Mouse (Mus musculus) lung, postnatal 0 days (tissue): ENCODE results near the gene Chst7. TPM values are rescaled to one million over a fixed set of nuclear protein-coding genes. Genes with fewer than 3 reads are reported as not detected.

Experiments
- ATAC-seq: fragments of 200-750 bp; cut with Nextera tagmentation; 2 replicates; pipeline ENCODE4 v1.8.0; 2017; ENCODE audit warnings: moderate library complexity
- DNase-seq: peaks from one replicate; pipeline ENCODE4 v3.0.0-alpha.2; 2016; ENCODE audit warnings: low spot score
- H3K27ac ChIP-seq: fragments of 300-500 bp; sonication (generic); 2 replicates; pipeline ENCODE4 v1.5.1; 2014; ENCODE audit warnings: antibody characterized with exemption, mild to moderate bottlenecking, low read length, mixed read lengths
- H3K27me3 ChIP-seq: fragments of 300-500 bp; sonication (generic); replicated peaks from 2 replicates; pipeline ENCODE4 v1.6.1; 2014; ENCODE audit warnings: low read length, mixed read lengths; ENCODE audit not compliant: insufficient read depth
- H3K36me3 ChIP-seq: fragments of 300-500 bp; sonication (generic); 2 replicates; pipeline ENCODE4 v1.6.1; 2014; ENCODE audit warnings: low read length, mixed read lengths; ENCODE audit not compliant: insufficient read depth
- H3K4me1 ChIP-seq: fragments of 300-500 bp; sonication (generic); 2 replicates; pipeline ENCODE4 v1.6.1; 2014; ENCODE audit warnings: antibody characterized with exemption, low read depth, low read length, mixed read lengths; ENCODE audit not compliant: insufficient read depth
- H3K4me2 ChIP-seq: fragments of 300-500 bp; sonication (generic); replicated peaks from 2 replicates; pipeline ENCODE4 v1.6.1; 2014; ENCODE audit warnings: low read depth, mild to moderate bottlenecking, low read length, moderate library complexity, mixed read lengths
- H3K4me3 ChIP-seq: fragments of 300-500 bp; sonication (generic); 2 replicates; pipeline ENCODE4 v1.5.1; 2014; ENCODE audit warnings: low read depth, low read length
- H3K9ac ChIP-seq: fragments of 300-500 bp; sonication (generic); replicated peaks from 2 replicates; pipeline ENCODE4 v1.6.1; 2014; ENCODE audit warnings: low read depth, mild to moderate bottlenecking
- H3K9me3 ChIP-seq: fragments of 300-500 bp; sonication (generic); 2 replicates; pipeline ENCODE4 v1.6.1; 2016; ENCODE audit warnings: low read length, mixed read lengths
- CTCF ChIP-seq: IDR thresholded peaks from 2 replicates; pipeline ENCODE4 v1.5.1; 2016; ENCODE audit warnings: antibody characterized with exemption, mild to moderate bottlenecking
- EP300 ChIP-seq: IDR thresholded peaks from 2 replicates; pipeline ENCODE4 v1.6.1; 2016; ENCODE audit warnings: antibody characterized with exemption, mild to moderate bottlenecking, control low read depth
- WGBS: fragments of 180-500 bp; shearing (Covaris S2); extraction: QIAGEN DNeasy Blood & Tissue Kit; methylation state at CpG from one replicate; pipeline ENCODE4 v1.1.7; 2014; 5-methylcytosine and 5-hydroxymethylcytosine counted together
- polyA plus RNA-seq: library from polyadenylated mRNA; unstranded; fragments of >200 nt; fragmentation: Nextera tagmentation; extraction: Ambion mirVana; gene quantifications from 2 replicates; pipeline ENCODE4 v1.2.1, GENCODE M21; 2015

Chst7 gene
- polyA plus RNA-seq: 8.7 and 8.8 TPM in 2 replicates

GRCm38 (mm10) chrX:20059381-20059971 lies at the start of gene Chst7:
Gene Chst7, plus strand, starts transcription at chrX:20059560.
- Histone ChIP-seq H3K4me2 (peak within 1 kb of the TSS; percentile 63), H3K4me3 (peak within 1 kb of the TSS; percentile 39), H3K36me3 (no peaks in the 10 kb centered on the region), H3K4me1 (no peaks in the 10 kb centered on the region), H3K9me3 (no peaks in the 10 kb centered on the region), H3K27ac (no peak within 1 kb of the TSS), H3K9ac (no peak within 1 kb of the TSS), H3K27me3 (no peaks in the 10 kb centered on the region)
- 13% methylated on average over 36 of the region's 40 CpGs for WGBS
- TF ChIP-seq EP300 (no peak), CTCF (no peak)
- ATAC-seq (peak; percentile 97), DNase-seq (peak; percentile 83)

- Histone ChIP-seq H3K27ac (no peak overlapping the region), H3K9me3 (no peaks in the 10 kb centered on the region), H3K4me1 (no peaks in the 10 kb centered on the region), H3K4me3 (no peak overlapping the region), H3K9ac (no peak overlapping the region), H3K4me2 (no peak overlapping the region), H3K27me3 (no peaks in the 10 kb centered on the region), H3K36me3 (no peaks in the 10 kb centered on the region)
- DNase-seq: no peak
- WGBS: 80% methylated on average over 2 of the region's 2 CpGs
- no peak for ATAC-seq
- TF ChIP-seq EP300 (no peak), CTCF (no peak)
Measured at GRCm38 (mm10) chrX:20012211-20012610, 47.1 kb upstream of the Chst7 start.

- Histone ChIP-seq H3K9ac (no peak overlapping the region), H3K4me1 (no peaks in the 10 kb centered on the region), H3K4me3 (no peak overlapping the region), H3K36me3 (no peaks in the 10 kb centered on the region), H3K4me2 (no peak overlapping the region), H3K27me3 (no peaks in the 10 kb centered on the region), H3K9me3 (no peaks in the 10 kb centered on the region), H3K27ac (no peak overlapping the region)
- WGBS: 25% methylated on average over 2 of the region's 2 CpGs
- no peak for ATAC-seq
- DNase-seq: peak; percentile 55
- TF ChIP-seq EP300: no peak
- TF ChIP-seq CTCF: peak; percentile 59
Measured at GRCm38 (mm10) chrX:20020942-20021341, 38.4 kb upstream of the Chst7 start.

GRCm38 (mm10) chrX:20060096-20060768 lies 872 bp downstream of the Chst7 start:
- Histone ChIP-seq H3K27me3 (no peaks in the 10 kb centered on the region), H3K4me3 (peak overlapping the region; percentile 39), H3K9ac (no peak overlapping the region), H3K27ac (no peak overlapping the region), H3K36me3 (no peaks in the 10 kb centered on the region), H3K4me2 (peak overlapping the region; percentile 63), H3K9me3 (no peaks in the 10 kb centered on the region), H3K4me1 (no peaks in the 10 kb centered on the region)
- WGBS: 12% methylated on average over 38 of the region's 65 CpGs
- DNase-seq: peak; percentile 11
- no peak for TF ChIP-seq EP300
- peak; percentile 18; the same call in 1 of the 2 replicates for TF ChIP-seq CTCF
- peak; percentile 45 for ATAC-seq

- DNase-seq (no peak), ATAC-seq (no peak)
- Histone ChIP-seq H3K4me1 (no peaks in the 10 kb centered on the region), H3K9me3 (no peaks in the 10 kb centered on the region), H3K36me3 (no peaks in the 10 kb centered on the region), H3K4me3 (peak overlapping the region; percentile 39), H3K27me3 (no peaks in the 10 kb centered on the region), H3K27ac (no peak overlapping the region), H3K4me2 (peak overlapping the region; percentile 63), H3K9ac (no peak overlapping the region)
- 20% methylated on average over 44 of the region's 47 CpGs for WGBS
- no peak for TF ChIP-seq EP300
Measured at GRCm38 (mm10) chrX:20060769-20061315, 1.5 kb downstream of the Chst7 start.

- Histone ChIP-seq H3K4me3 (no peak overlapping the region), H3K4me2 (no peak overlapping the region), H3K27me3 (no peaks in the 10 kb centered on the region), H3K9me3 (no peaks in the 10 kb centered on the region), H3K36me3 (no peaks in the 10 kb centered on the region), H3K27ac (no peak overlapping the region), H3K4me1 (no peaks in the 10 kb centered on the region), H3K9ac (no peak overlapping the region)
- 35% methylated on average over 3 of the region's 3 CpGs for WGBS
- ATAC-seq (no peak), DNase-seq (no peak)
- TF ChIP-seq CTCF: no peak
- TF ChIP-seq EP300: no peak
Measured at GRCm38 (mm10) chrX:20061764-20062480, 2.6 kb downstream of the Chst7 start.
